Mouse (Mus musculus) liver, adult 2 months (tissue): ENCODE results near the gene Dlx5. TPM values are rescaled to one million over a fixed set of nuclear protein-coding genes. Genes with fewer than 3 reads are reported as not detected.

Source experiments
- DNase-seq: peaks from one replicate; pipeline ENCODE4 v3.0.0-alpha.2; 2011; ENCODE audit warnings: low read depth, low spot score; ENCODE audit errors: extremely low read depth
- H3K27ac ChIP-seq: fragments of 200-500 bp; replicated peaks from 2 replicates; pipeline ENCODE4 v1.5.1; 2012; ENCODE audit warnings: low read depth, mild to moderate bottlenecking, control low read depth, inconsistent platforms, low read length; ENCODE audit not compliant: insufficient read depth
- H3K27me3 ChIP-seq: fragments of 200-500 bp; 2 replicates; pipeline ENCODE4 v1.6.1; 2012; ENCODE audit warnings: mild to moderate bottlenecking, moderate library complexity, low read length, inconsistent platforms; ENCODE audit not compliant: control insufficient read depth, insufficient read depth
- H3K36me3 ChIP-seq: fragments of 200-500 bp; 2 replicates; pipeline ENCODE4 v1.6.1; 2012; ENCODE audit warnings: low read length, inconsistent platforms; ENCODE audit not compliant: control insufficient read depth, insufficient read depth
- H3K4me1 ChIP-seq: fragments of 200-500 bp; 2 replicates; pipeline ENCODE4 v1.6.1; 2011; ENCODE audit warnings: low read length; ENCODE audit not compliant: control insufficient read depth, insufficient read depth
- H3K4me3 ChIP-seq: fragments of 200-500 bp; 2 replicates; pipeline ENCODE4 v1.5.1; 2011; ENCODE audit warnings: low read depth, mild to moderate bottlenecking, control low read depth, low read length, moderate library complexity; ENCODE audit not compliant: insufficient read depth
- H3K79me2 ChIP-seq: fragments of 200-500 bp; 2 replicates; pipeline ENCODE4 v1.6.1; 2012; ENCODE audit warnings: inconsistent platforms, mild to moderate bottlenecking, low read length, moderate library complexity; ENCODE audit not compliant: control insufficient read depth, insufficient read depth
- H3K9ac ChIP-seq: fragments of 200-500 bp; 2 replicates; pipeline ENCODE4 v1.6.1; 2012; ENCODE audit warnings: low read depth, mild to moderate bottlenecking, control low read depth, inconsistent platforms, low read length
- CTCF ChIP-seq: fragments of 200-500 bp; IDR thresholded peaks from 2 replicates; pipeline ENCODE4 v1.5.1; 2011; ENCODE audit warnings: low read depth, low read length, control low read depth
- POLR2A ChIP-seq: fragments of 200-500 bp; IDR thresholded peaks from 2 replicates; pipeline ENCODE4 v1.6.1; 2011; ENCODE audit warnings: low read length, control low read depth; ENCODE audit not compliant: insufficient read depth; ENCODE audit errors: extremely low read depth
- WGBS: fragments of 180-500 bp; shearing (Covaris S2); methylation state at CpG from one replicate; pipeline ENCODE4 v1.1.7; 2018; 5-methylcytosine and 5-hydroxymethylcytosine counted together
- polyA plus RNA-seq: library from polyadenylated mRNA; depleted of rRNA; stranded (reverse); fragments of >200 nt; gene quantifications from 2 replicates; pipeline ENCODE4 v1.2.3, GENCODE M21; 2012
- total RNA-seq: library from RNA; depleted of rRNA; stranded (reverse); fragments of >200 nt; gene quantifications from 2 replicates; pipeline ENCODE4 v1.2.3, GENCODE M21; 2014

The Dlx5 gene
- total and polyA plus RNA-seq, 2 experiments: not detected

GRCm38 (mm10) chr6:6877981-6878840, 3.7 kb downstream of the Dlx5 start:
- TF ChIP-seq CTCF: no peak
- TF ChIP-seq POLR2A: no peak
- Histone ChIP-seq H3K4me3 (no peak overlapping the region), H3K36me3 (no peaks in the 10 kb centered on the region), H3K79me2 (no peaks in the 10 kb centered on the region), H3K27ac (no peak overlapping the region), H3K9ac (no peak overlapping the region), H3K4me1 (peaks cover 6% of the 10 kb centered on the region), H3K27me3 (peaks cover 49% of the 10 kb centered on the region)
- WGBS: 5% methylated on average over 34 of the region's 34 CpGs
- DNase-seq: no peak

- Histone ChIP-seq H3K4me1 (peaks cover 6% of the 10 kb centered on the region), H3K36me3 (no peaks in the 10 kb centered on the region), H3K27ac (no peak overlapping the region), H3K27me3 (peaks cover 48% of the 10 kb centered on the region), H3K79me2 (no peaks in the 10 kb centered on the region), H3K9ac (no peak overlapping the region), H3K4me3 (no peak overlapping the region)
- 9% methylated on average over 5 of the region's 5 CpGs for WGBS
- TF ChIP-seq CTCF: no peak
- no peak for TF ChIP-seq POLR2A
- DNase-seq: no peak
Observed at GRCm38 (mm10) chr6:6877346-6877910, 4.5 kb downstream of the Dlx5 start.

- Histone ChIP-seq H3K27me3 (peaks cover 47% of the 10 kb centered on the region), H3K4me1 (peaks cover 6% of the 10 kb centered on the region), H3K4me3 (no peak overlapping the region), H3K9ac (no peak overlapping the region), H3K27ac (no peak overlapping the region), H3K36me3 (no peaks in the 10 kb centered on the region), H3K79me2 (no peaks in the 10 kb centered on the region)
- DNase-seq: no peak
- no peak for TF ChIP-seq POLR2A
- TF ChIP-seq CTCF: no peak
- WGBS: 11% methylated on average over 7 of the region's 7 CpGs
Observed at GRCm38 (mm10) chr6:6876731-6877130, 5.2 kb downstream of the Dlx5 start.

- Histone ChIP-seq H3K9ac (no peak overlapping the region), H3K27me3 (peaks cover 42% of the 10 kb centered on the region), H3K79me2 (no peaks in the 10 kb centered on the region), H3K4me3 (no peak overlapping the region), H3K27ac (no peak overlapping the region), H3K4me1 (peaks cover 6% of the 10 kb centered on the region), H3K36me3 (no peaks in the 10 kb centered on the region)
- TF ChIP-seq POLR2A (no peak), CTCF (no peak)
- WGBS: 3% methylated on average over 2 of the region's 2 CpGs
- no peak for DNase-seq
Observed at GRCm38 (mm10) chr6:6876231-6876630, 5.7 kb downstream of the Dlx5 start.

GRCm38 (mm10) chr6:6875676-6876075, 6.2 kb downstream of the Dlx5 start:
- H3K4me1 ChIP-seq: peaks cover 6% of the 10 kb centered on the region
- H3K27me3 ChIP-seq: peaks cover 39% of the 10 kb centered on the region
- no peak overlapping the region for H3K9ac ChIP-seq
- no peak for DNase-seq
- H3K36me3 ChIP-seq: no peaks in the 10 kb centered on the region
- no peaks in the 10 kb centered on the region for H3K79me2 ChIP-seq
- TF ChIP-seq POLR2A (no peak), CTCF (no peak)
- H3K27ac ChIP-seq: no peak overlapping the region
- 11% methylated on average over 9 of the region's 9 CpGs for WGBS
- no peak overlapping the region for H3K4me3 ChIP-seq

- Histone ChIP-seq H3K9ac (no peak overlapping the region), H3K4me1 (peaks cover 6% of the 10 kb centered on the region), H3K27ac (no peak overlapping the region), H3K79me2 (no peaks in the 10 kb centered on the region), H3K36me3 (no peaks in the 10 kb centered on the region), H3K27me3 (peaks cover 39% of the 10 kb centered on the region), H3K4me3 (no peak overlapping the region)
- no peak for DNase-seq
- TF ChIP-seq CTCF (no peak), POLR2A (no peak)
- 3% methylated on average over 11 of the region's 11 CpGs for whole genome bisulfite sequencing
Observed at GRCm38 (mm10) chr6:6875136-6875535, 6.7 kb downstream of the Dlx5 start.
